Mouse (Mus musculus) layer of hippocampus, adult 18-20 months (tissue): ENCODE results near the gene Il17rb. TPM values are rescaled to one million over a fixed set of nuclear protein-coding genes. Genes with fewer than 3 reads are reported as not detected.

Source experiments
- DNase-seq, 2 experiments: peaks; one replicate each; pipeline ENCODE4 v3.0.0; 2022; ENCODE audit warnings: low spot score in 2 of 2
- long read RNA-seq: library from polyadenylated mRNA; stranded (forward); transcript quantifications from one replicate; pipeline ENCODE4 v2.0.0, GENCODE M21; 2021
- total RNA-seq, 2 experiments: library from RNA; stranded (reverse); gene quantifications; 2 replicates each; pipeline ENCODE4 v1.2.3; 2021

The Il17rb gene
- 1 to 10 TPM; 1.0 to 1.3 TPM for total RNA-seq
- long read RNA-seq, partial matches to known transcripts = 3 of 4 reads
- long read RNA-seq, other reads (novel, unspliced or antisense) = 1 of 4 reads

- DNase-seq = peak; percentile 22 to 39
These were observed at the start of gene Il17rb, which contains the start of gene Chdh for GRCm38 (mm10) chr14:30008733-30009575. Gene Il17rb (minus strand): TSS chr14:30008896. Gene Chdh (plus strand): TSS chr14:30009023.

DNA sequence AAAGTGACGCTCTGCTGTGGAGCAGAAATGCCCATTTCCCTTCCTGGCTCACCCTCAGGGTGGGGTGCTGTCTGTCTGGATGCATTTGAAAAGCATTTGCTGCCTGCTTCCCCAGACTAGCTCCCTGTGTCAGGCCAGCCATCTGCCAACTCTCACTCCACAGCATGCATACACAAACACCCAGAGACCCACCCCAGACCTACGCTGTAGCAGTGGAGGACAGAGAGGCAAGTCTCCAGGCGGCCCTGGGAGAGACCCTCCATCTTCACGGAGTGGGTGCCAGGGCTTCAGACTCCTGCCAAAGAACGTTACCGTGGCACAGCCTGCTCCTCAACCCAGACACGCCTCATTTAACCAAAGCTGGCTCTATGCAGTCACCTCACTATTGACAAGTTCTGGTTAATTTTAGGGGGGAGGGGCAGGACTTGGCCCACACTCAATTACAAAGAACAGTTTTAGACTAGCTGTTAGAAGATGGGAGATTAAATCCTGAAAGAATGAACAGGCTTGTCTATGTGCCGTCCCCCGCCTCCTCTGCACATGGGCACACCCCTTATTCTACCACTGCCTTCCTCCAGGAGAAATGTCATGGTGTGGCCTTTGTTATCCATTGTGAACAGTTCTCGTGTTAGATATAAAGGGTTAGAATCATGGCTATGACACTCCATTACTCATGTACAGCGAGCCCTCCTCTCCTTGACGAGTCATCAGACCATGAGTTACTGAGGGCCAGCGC, 47.5 kb upstream of the Il17rb start:
- DNase-seq = peak; percentile 21 to 42

DNA sequence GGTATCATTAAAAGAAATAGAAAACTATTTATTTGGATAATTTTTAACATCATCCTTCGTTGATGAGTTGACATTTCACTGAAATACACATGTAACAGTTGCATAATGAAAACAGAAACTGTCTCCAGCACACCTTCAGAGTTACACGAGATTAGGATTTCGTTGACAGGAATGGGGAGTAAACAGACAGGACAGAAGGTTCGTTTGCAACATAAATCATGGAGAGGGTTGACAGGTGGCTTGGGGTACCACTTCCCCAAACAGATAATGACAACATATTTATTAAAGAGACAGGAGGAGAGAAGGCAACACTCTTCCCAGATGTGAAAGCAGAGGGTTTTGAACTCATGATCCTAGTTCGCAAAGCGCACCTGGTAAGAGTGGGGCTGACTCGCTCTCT, 46.2 kb upstream of the Il17rb start:
- no peak for DNase-seq

- DNase-seq = no peak
These were observed 41.6 kb upstream of the Il17rb start for GRCm38 (mm10) chr14:30050280-30050679.

DNA sequence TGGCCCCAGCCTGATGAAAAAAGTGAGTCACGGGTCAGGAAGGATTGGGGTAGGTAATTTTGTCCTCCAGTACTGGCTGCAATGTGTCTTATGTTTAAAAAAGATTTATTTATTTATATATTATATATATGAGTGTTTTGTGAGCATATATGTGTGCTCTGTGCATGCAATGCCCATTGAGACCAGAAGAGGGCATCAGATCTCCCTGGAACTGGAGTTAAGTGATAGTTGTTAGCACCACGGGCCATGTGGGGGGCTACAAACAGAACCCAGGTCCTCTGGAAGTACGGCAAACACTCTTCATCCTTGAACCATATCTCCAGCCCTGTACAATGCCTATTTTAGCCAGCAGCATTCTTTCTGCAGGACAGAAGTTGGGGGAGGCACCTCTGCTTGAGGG, 39.4 kb upstream of the Il17rb start:
- DNase-seq = no peak

- no peak for DNase-seq
These were observed 38.3 kb upstream of the Il17rb start for GRCm38 (mm10) chr14:30046976-30047375.

GRCm38 (mm10) chr14:30045704-30046220, 37.1 kb upstream of the Il17rb start:
- no peak for DNase-seq

- DNase-seq = no peak
These were observed 36.5 kb upstream of the Il17rb start for GRCm38 (mm10) chr14:30045239-30045638.

DNA sequence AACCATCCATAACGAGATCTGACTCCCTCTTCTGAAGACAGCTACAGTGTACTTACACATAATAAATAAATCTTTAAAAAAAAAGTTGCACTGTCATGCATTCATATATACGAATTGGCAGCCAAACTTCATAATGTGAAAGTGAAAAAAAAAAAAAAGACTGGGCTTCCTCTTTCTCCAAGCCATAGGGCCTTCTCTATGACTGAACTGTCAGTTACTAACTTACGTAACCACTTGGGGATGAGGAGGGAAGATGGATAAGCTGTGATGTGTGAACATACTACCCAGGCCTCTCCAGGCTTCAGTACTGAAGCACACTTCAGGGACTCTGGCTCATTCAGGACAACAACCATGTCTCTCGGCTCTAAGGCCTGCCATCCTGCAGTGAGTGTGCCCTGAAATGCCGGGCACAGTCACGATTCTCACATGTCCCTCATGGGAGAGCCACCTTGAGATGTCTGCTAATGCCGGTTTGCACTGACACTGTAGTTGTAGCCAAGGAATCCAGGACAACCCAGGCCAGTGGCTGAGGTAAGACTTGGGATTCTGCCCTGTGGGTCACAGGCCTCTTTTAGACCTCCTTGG, 34.8 kb upstream of the Il17rb start:
- DNase-seq = no peak

- DNase-seq = no peak
These were observed 33.1 kb upstream of the Il17rb start for GRCm38 (mm10) chr14:30041836-30042235.

- DNase-seq = no peak
These were observed 30.7 kb upstream of the Il17rb start for GRCm38 (mm10) chr14:30039413-30039812.

DNA sequence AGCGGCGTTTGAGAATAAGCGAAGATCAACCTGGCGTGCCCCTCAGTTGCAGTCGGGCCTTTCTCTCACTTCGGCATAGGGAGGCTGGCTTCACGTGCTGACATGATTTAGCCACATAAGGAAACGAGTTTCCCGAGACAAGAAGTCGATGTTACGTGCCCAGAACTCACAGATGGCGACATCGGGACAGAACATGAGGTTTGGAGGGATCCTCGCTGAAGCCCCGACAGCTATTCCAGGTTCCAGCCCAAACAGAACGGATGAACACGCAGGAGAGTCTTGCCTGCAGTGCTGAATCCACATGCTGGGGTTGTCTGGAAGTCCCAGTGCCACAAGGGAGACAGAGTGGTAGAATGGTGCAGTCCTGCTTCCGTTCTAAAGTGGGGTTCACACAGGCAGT, 29.7 kb upstream of the Il17rb start:
- peak; percentile 26 to 64 for DNase-seq

DNA sequence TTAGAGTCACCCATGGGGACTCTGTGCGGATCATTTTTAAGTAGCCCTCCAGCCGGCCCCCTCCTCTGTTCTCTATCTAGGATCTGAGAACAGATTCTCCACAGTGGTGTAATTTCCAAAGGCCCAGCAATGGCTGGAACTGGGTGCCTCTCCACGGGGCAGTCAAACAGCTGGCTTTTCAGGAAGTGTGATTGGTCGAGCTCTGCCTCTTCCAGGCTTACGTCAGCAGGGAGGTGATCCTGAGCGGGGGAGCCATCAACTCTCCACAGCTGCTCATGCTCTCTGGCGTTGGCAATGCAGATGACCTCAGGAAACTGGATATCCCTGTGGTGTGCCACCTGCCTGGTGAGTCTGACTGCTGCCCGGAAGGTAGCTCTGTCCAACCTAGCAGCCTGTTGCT, 24.7 kb upstream of the Il17rb start:
- no peak for DNase-seq

DNA sequence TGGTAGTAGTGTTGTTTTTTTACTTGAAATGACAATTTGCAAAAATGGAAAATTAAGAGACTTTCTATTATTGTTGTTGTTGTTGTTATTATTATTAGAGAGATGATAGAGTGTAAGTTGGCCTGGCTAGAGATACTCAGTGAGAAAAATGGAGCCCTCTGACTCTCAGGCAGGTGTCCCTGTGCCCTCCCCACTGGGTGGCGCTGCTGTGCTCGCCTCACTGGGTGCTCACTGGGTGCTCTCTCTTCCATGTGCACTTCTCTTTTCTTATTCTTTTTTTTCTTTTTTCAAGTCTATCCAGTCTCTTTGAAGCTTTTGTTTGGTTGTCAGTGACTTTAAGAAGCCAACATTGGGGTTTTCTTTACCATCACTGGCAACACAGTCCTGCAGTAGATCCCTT, 18.7 kb upstream of the Il17rb start:
- DNase-seq = no peak

DNA sequence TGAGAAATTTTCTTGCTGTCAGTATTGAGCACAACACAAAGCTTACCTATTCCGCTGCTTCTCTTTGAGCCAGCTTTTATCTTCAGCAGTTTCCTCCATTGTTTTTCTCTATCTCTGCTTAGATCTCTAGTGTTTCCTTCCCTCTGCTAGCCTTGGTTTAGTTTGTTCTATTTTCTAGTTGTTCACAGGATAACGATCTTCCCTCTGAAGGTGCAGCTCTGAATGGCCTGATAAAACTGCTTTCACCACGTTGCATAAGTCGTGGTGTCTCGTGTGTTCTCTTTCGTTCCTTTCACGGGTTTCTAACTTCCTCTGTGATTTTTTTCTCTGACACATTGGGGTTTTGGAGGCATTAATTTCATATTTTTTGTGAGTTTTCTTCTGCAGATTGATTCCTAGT, 15.7 kb upstream of the Il17rb start:
- DNase-seq = no peak

GRCm38 (mm10) chr14:30022471-30022870, 13.8 kb upstream of the Il17rb start:
- DNase-seq = no peak

DNA sequence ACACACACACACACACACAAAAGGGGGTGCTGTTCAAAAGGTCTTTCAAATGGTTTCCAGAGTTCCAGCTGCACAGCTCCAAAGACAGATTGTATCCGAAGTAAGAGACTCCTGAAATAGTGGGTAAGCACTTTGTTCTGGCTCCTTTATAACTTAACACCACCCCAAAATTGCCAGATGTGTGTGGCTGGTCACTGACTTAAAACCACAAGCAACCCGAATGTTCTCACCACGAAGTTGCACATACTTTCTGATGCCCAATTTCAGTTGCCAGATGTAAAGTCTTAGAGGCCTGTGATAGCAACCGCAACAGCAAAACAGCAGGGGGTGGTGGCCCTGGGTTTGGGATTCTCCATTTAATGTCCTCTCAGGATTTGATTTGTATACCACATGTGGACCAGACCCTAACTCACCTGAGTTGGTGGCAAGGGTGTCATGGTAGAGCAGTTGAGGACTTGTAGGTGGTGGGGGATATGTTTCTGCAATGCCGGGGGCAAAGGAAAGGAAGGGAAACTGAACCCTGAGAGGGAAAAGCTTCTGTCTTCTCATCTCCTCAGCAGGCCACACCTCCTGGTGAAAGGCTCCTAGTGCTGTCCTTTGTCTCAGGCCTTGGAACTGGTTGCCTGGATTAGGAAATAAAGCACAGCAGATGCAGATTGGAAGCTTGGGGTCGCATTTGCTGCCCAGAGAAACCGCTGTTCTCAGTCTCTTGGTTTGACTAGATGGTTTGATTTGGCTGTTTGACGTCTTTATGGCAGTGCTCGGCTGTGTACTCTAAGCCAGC, 11.3 kb upstream of the Il17rb start:
- DNase-seq = no peak

GRCm38 (mm10) chr14:30019375-30019774, 10.7 kb upstream of the Il17rb start:
- DNase-seq = no peak

DNA sequence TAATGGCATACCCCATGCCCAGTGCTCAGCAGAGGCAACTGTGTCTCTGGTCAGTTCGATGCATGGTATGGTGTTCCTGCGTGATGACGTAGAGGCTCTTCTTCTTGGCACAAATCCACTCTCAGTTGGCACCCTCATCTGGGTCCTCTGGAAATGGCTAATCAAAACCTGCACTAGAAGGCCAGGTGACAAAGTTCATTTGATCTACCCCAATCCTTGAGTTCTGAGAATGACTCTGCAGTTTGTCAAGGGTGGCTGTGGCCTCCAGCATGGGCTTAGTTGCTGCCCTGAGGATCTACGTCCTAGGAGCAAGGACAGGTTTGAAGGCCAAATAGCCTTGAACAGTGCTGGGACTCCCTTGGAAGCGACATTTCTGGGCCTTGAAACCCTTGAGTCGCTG, 10.2 kb upstream of the Il17rb start:
- DNase-seq = no peak

GRCm38 (mm10) chr14:30018463-30018801, 9.7 kb upstream of the Il17rb start:
- no peak for DNase-seq
